Mouse (Mus musculus): Measurements from ENCODE around the gene Abi3. TPM values are rescaled to one million over a fixed set of nuclear protein-coding genes. Genes with fewer than 3 reads are reported as not detected.

Abi3 gene
- polyA plus RNA-seq, 1 experiment from 2014 or later, result 0.64 TPM

GRCm38 (mm10) chr11:95808448-95809011 lies 33.7 kb downstream of the Abi3 start:
- WGBS, result 77% methylated on average over 5 of the region's 5 CpGs
- no peaks in the 10 kb centered on the region for H3K27me3 ChIP-seq (ENCODE audit: control insufficient read depth, insufficient read depth, low read length)
- H3K36me3 ChIP-seq (ENCODE audit: control insufficient read depth, insufficient read depth, low read length), result no peaks in the 10 kb centered on the region
- H3K27ac ChIP-seq (ENCODE audit: low read depth, low read length), result no peak overlapping the region
- ATAC-seq (ENCODE audit: low read depth), result no peak
- H3K9me3 ChIP-seq (ENCODE audit: control insufficient read depth, low read length), result no peaks in the 10 kb centered on the region
- no peaks in the 10 kb centered on the region for H3K4me1 ChIP-seq (ENCODE audit: control insufficient read depth, insufficient read depth, low read length)
- H3K9ac ChIP-seq (replicated peaks; ENCODE audit: low read depth, low read length), result no peak overlapping the region
- H3K4me2 ChIP-seq (ENCODE audit: low read depth, low read length), result no peak overlapping the region
- H3K4me3 ChIP-seq (ENCODE audit: low read depth, low read length), result no peak overlapping the region

GRCm38 (mm10) chr11:95807884-95808283 lies 34.4 kb downstream of the Abi3 start:
- Histone ChIP-seq H3K9me3 (ENCODE audit: control insufficient read depth, low read length) (no peaks in the 10 kb centered on the region), H3K36me3 (ENCODE audit: control insufficient read depth, insufficient read depth, low read length) (no peaks in the 10 kb centered on the region), H3K27me3 (ENCODE audit: control insufficient read depth, insufficient read depth, low read length) (no peaks in the 10 kb centered on the region), H3K4me3 (ENCODE audit: low read depth, low read length) (no peak overlapping the region), H3K4me2 (ENCODE audit: low read depth, low read length) (no peak overlapping the region), H3K27ac (ENCODE audit: low read depth, low read length) (no peak overlapping the region), H3K9ac (replicated peaks; ENCODE audit: low read depth, low read length) (no peak overlapping the region), H3K4me1 (ENCODE audit: control insufficient read depth, insufficient read depth, low read length) (no peaks in the 10 kb centered on the region)
- WGBS, result 95% methylated on average over 5 of the region's 5 CpGs
- no peak for ATAC-seq (ENCODE audit: low read depth)

GRCm38 (mm10) chr11:95805527-95805926 lies 36.7 kb downstream of the Abi3 start:
- Histone ChIP-seq H3K9ac (replicated peaks; ENCODE audit: low read depth, low read length) (no peak overlapping the region), H3K27me3 (ENCODE audit: control insufficient read depth, insufficient read depth, low read length) (no peaks in the 10 kb centered on the region), H3K9me3 (ENCODE audit: control insufficient read depth, low read length) (no peaks in the 10 kb centered on the region), H3K4me1 (ENCODE audit: control insufficient read depth, insufficient read depth, low read length) (no peaks in the 10 kb centered on the region), H3K4me2 (ENCODE audit: low read depth, low read length) (no peak overlapping the region), H3K36me3 (ENCODE audit: control insufficient read depth, insufficient read depth, low read length) (no peaks in the 10 kb centered on the region), H3K4me3 (ENCODE audit: low read depth, low read length) (no peak overlapping the region), H3K27ac (ENCODE audit: low read depth, low read length) (no peak overlapping the region)
- WGBS, result 51% methylated on average over 3 of the region's 3 CpGs
- ATAC-seq (ENCODE audit: low read depth), result no peak

- H3K4me1 ChIP-seq (ENCODE audit: control insufficient read depth, insufficient read depth, low read length), result no peaks in the 10 kb centered on the region
- H3K9me3 ChIP-seq (ENCODE audit: control insufficient read depth, low read length), result no peaks in the 10 kb centered on the region
- no peaks in the 10 kb centered on the region for H3K36me3 ChIP-seq (ENCODE audit: control insufficient read depth, insufficient read depth, low read length)
- H3K4me2 ChIP-seq (ENCODE audit: low read depth, low read length), result no peak overlapping the region
- no peak overlapping the region for H3K4me3 ChIP-seq (ENCODE audit: low read depth, low read length)
- no peak overlapping the region for H3K27ac ChIP-seq (ENCODE audit: low read depth, low read length)
- WGBS, result 76% methylated on average over 5 of the region's 5 CpGs
- ATAC-seq (ENCODE audit: low read depth), result no peak
- no peak overlapping the region for H3K9ac ChIP-seq (replicated peaks; ENCODE audit: low read depth, low read length)
- no peaks in the 10 kb centered on the region for H3K27me3 ChIP-seq (ENCODE audit: control insufficient read depth, insufficient read depth, low read length)
Measured at GRCm38 (mm10) chr11:95805010-95805409, 37.3 kb downstream of the Abi3 start.

GRCm38 (mm10) chr11:95795582-95795981 lies 46.7 kb downstream of the Abi3 start:
- H3K27ac ChIP-seq (ENCODE audit: low read depth, low read length), result no peak overlapping the region
- no peak overlapping the region for H3K9ac ChIP-seq (replicated peaks; ENCODE audit: low read depth, low read length)
- no peaks in the 10 kb centered on the region for H3K9me3 ChIP-seq (ENCODE audit: control insufficient read depth, low read length)
- H3K4me2 ChIP-seq (ENCODE audit: low read depth, low read length), result no peak overlapping the region
- ATAC-seq (ENCODE audit: low read depth), result no peak
- H3K36me3 ChIP-seq (ENCODE audit: control insufficient read depth, insufficient read depth, low read length), result no peaks in the 10 kb centered on the region
- WGBS, result 75% methylated on average over 5 of the region's 5 CpGs
- 0 out of 2 replicates have a peak, but pooled peaks cover 6% of the 10 kb centered on the region for H3K4me1 ChIP-seq (ENCODE audit: control insufficient read depth, insufficient read depth, low read length)
- no peaks in the 10 kb centered on the region for H3K27me3 ChIP-seq (ENCODE audit: control insufficient read depth, insufficient read depth, low read length)
- no peak overlapping the region for H3K4me3 ChIP-seq (ENCODE audit: low read depth, low read length)

- H3K9ac ChIP-seq (replicated peaks; ENCODE audit: low read depth, low read length), result no peak overlapping the region
- H3K27me3 ChIP-seq (ENCODE audit: control insufficient read depth, insufficient read depth, low read length), result no peaks in the 10 kb centered on the region
- ATAC-seq (ENCODE audit: low read depth), result no peak
- no peaks in the 10 kb centered on the region for H3K9me3 ChIP-seq (ENCODE audit: control insufficient read depth, low read length)
- no peak overlapping the region for H3K4me2 ChIP-seq (ENCODE audit: low read depth, low read length)
- 0 out of 2 replicates have a peak, but pooled peaks cover 6% of the 10 kb centered on the region for H3K4me1 ChIP-seq (ENCODE audit: control insufficient read depth, insufficient read depth, low read length)
- WGBS, result 63% methylated on average over 5 of the region's 5 CpGs
- H3K4me3 ChIP-seq (ENCODE audit: low read depth, low read length), result no peak overlapping the region
- no peak overlapping the region for H3K27ac ChIP-seq (ENCODE audit: low read depth, low read length)
- no peaks in the 10 kb centered on the region for H3K36me3 ChIP-seq (ENCODE audit: control insufficient read depth, insufficient read depth, low read length)
Measured at GRCm38 (mm10) chr11:95794201-95794600, 48.1 kb downstream of the Abi3 start.

GRCm38 (mm10) chr11:95792950-95793509 lies 49.2 kb downstream of the Abi3 start:
- ATAC-seq (ENCODE audit: low read depth), result no peak
- no peaks in the 10 kb centered on the region for H3K36me3 ChIP-seq (ENCODE audit: control insufficient read depth, insufficient read depth, low read length)
- H3K4me1 ChIP-seq (ENCODE audit: control insufficient read depth, insufficient read depth, low read length), result 0 out of 2 replicates have a peak, but pooled peaks cover 6% of the 10 kb centered on the region
- H3K27me3 ChIP-seq (ENCODE audit: control insufficient read depth, insufficient read depth, low read length), result no peaks in the 10 kb centered on the region
- H3K9ac ChIP-seq (replicated peaks; ENCODE audit: low read depth, low read length), result no peak overlapping the region
- H3K9me3 ChIP-seq (ENCODE audit: control insufficient read depth, low read length), result no peaks in the 10 kb centered on the region
- no peak overlapping the region for H3K4me3 ChIP-seq (ENCODE audit: low read depth, low read length)
- no peak overlapping the region for H3K27ac ChIP-seq (ENCODE audit: low read depth, low read length)
- H3K4me2 ChIP-seq (ENCODE audit: low read depth, low read length), result no peak overlapping the region
- 93% methylated on average over 8 of the region's 8 CpGs for WGBS

GRCm38 (mm10) chr11:95791787-95792186 lies 50.5 kb downstream of the Abi3 start:
- no peaks in the 10 kb centered on the region for H3K27me3 ChIP-seq (ENCODE audit: control insufficient read depth, insufficient read depth, low read length)
- no peak overlapping the region for H3K4me2 ChIP-seq (ENCODE audit: low read depth, low read length)
- no peak for ATAC-seq (ENCODE audit: low read depth)
- 78% methylated on average over 13 of the region's 13 CpGs for WGBS
- no peaks in the 10 kb centered on the region for H3K36me3 ChIP-seq (ENCODE audit: control insufficient read depth, insufficient read depth, low read length)
- no peak overlapping the region for H3K9ac ChIP-seq (replicated peaks; ENCODE audit: low read depth, low read length)
- no peak overlapping the region for H3K4me3 ChIP-seq (ENCODE audit: low read depth, low read length)
- 0 out of 2 replicates have a peak, but pooled peaks cover 4% of the 10 kb centered on the region for H3K4me1 ChIP-seq (ENCODE audit: control insufficient read depth, insufficient read depth, low read length)
- no peaks in the 10 kb centered on the region for H3K9me3 ChIP-seq (ENCODE audit: control insufficient read depth, low read length)
- no peak overlapping the region for H3K27ac ChIP-seq (ENCODE audit: low read depth, low read length)

GRCm38 (mm10) chr11:95789451-95789891 lies 52.8 kb downstream of the Abi3 start:
- no peak overlapping the region for H3K4me3 ChIP-seq (ENCODE audit: low read depth, low read length)
- 84% methylated on average over 8 of the region's 8 CpGs for WGBS
- ATAC-seq (ENCODE audit: low read depth), result no peak

More at GRCm38 (mm10) chr11:95789451-95789891, 52.8 kb downstream of the Abi3 start:
- Histone ChIP-seq H3K9me3 (ENCODE audit: control insufficient read depth, low read length) (no peaks in the 10 kb centered on the region), H3K4me1 (ENCODE audit: control insufficient read depth, insufficient read depth, low read length) (no peaks in the 10 kb centered on the region), H3K27ac (ENCODE audit: low read depth, low read length) (no peak overlapping the region), H3K9ac (replicated peaks; ENCODE audit: low read depth, low read length) (no peak overlapping the region), H3K27me3 (ENCODE audit: control insufficient read depth, insufficient read depth, low read length) (no peaks in the 10 kb centered on the region), H3K36me3 (ENCODE audit: control insufficient read depth, insufficient read depth, low read length) (no peaks in the 10 kb centered on the region), H3K4me2 (ENCODE audit: low read depth, low read length) (no peak overlapping the region)

Measured in neural tube, embryonic 14.5 days (tissue).